Mouse (Mus musculus) heart, adult 2 months (tissue): ENCODE measurements around the gene Fndc3b. TPM values are rescaled to one million over a fixed set of nuclear protein-coding genes. Genes with fewer than 3 reads are reported as not detected.

Experiments used
- DNase-seq, 2 experiments: peaks; one replicate each; pipeline ENCODE4 v3.0.0; 2021
- H3K27ac ChIP-seq: fragments of 200-600 bp; 2 replicates; pipeline ENCODE4 v1.8.1; 2022
- H3K27me3 ChIP-seq: fragments of 200-500 bp; 2 replicates; pipeline ENCODE4 v1.6.1; 2012; ENCODE audit warnings: mild to moderate bottlenecking, low read length, inconsistent platforms, mixed read lengths; ENCODE audit not compliant: control insufficient read depth, insufficient read depth
- H3K36me3 ChIP-seq: fragments of 200-500 bp; 2 replicates; pipeline ENCODE4 v1.6.1; 2012; ENCODE audit warnings: low read length, inconsistent platforms; ENCODE audit not compliant: control insufficient read depth, insufficient read depth
- H3K4me1 ChIP-seq: fragments of 200-500 bp; 2 replicates; pipeline ENCODE4 v1.6.1; 2011; ENCODE audit warnings: low read length; ENCODE audit not compliant: control insufficient read depth, insufficient read depth
- H3K4me3 ChIP-seq: fragments of 200-600 bp; 2 replicates; pipeline ENCODE4 v1.8.1; 2022
- H3K79me2 ChIP-seq: fragments of 200-500 bp; replicated peaks from 2 replicates; pipeline ENCODE4 v1.6.1; 2012; ENCODE audit warnings: mild to moderate bottlenecking, inconsistent platforms, low read length, moderate library complexity, mixed read lengths; ENCODE audit not compliant: control insufficient read depth, insufficient read depth
- H3K9ac ChIP-seq: fragments of 200-500 bp; 2 replicates; pipeline ENCODE4 v1.6.1; 2012; ENCODE audit warnings: low read depth, mild to moderate bottlenecking, control low read depth, inconsistent platforms, low read length, mixed read lengths
- CTCF ChIP-seq: fragments of 200-600 bp; IDR thresholded peaks from 2 replicates; pipeline ENCODE4 v1.8.1; 2022; ENCODE audit warnings: antibody characterized with exemption, mild to moderate bottlenecking, moderate library complexity
- EP300 ChIP-seq: fragments of 200-500 bp; IDR thresholded peaks from 2 replicates; pipeline ENCODE4 v1.6.1; 2011; ENCODE audit warnings: low read depth, low read length, control low read depth; ENCODE audit not compliant: insufficient read depth
- POLR2A ChIP-seq: fragments of 200-500 bp; IDR thresholded peaks from 2 replicates; pipeline ENCODE4 v1.6.1; 2011; ENCODE audit warnings: mild to moderate bottlenecking, low read depth, low read length, control low read depth; ENCODE audit not compliant: insufficient read depth
- WGBS: fragments of 180-500 bp; shearing (Covaris S2); methylation state at CpG from one replicate; pipeline ENCODE4 v1.1.7; 2018; 5-methylcytosine and 5-hydroxymethylcytosine counted together
- intact Hi-C: fragments of 180-260 bp; cut with DNase I; formaldehyde crosslinking; loops from one replicate; pipeline ENCODE4 v1.15.1; 2025
- polyA plus RNA-seq: library from polyadenylated mRNA; depleted of rRNA; stranded (reverse); fragments of >200 nt; gene quantifications from 2 replicates; pipeline ENCODE4 v1.2.3, GENCODE M21; 2012
- total RNA-seq, 2 experiments: library from RNA; stranded (reverse); gene quantifications; 2 replicates each; pipeline ENCODE4 v1.2.3; 2021

The Fndc3b gene
- total and polyA plus RNA-seq, 3 experiments, result 15.3 to 57.4 (median 52.1) TPM

DNA sequence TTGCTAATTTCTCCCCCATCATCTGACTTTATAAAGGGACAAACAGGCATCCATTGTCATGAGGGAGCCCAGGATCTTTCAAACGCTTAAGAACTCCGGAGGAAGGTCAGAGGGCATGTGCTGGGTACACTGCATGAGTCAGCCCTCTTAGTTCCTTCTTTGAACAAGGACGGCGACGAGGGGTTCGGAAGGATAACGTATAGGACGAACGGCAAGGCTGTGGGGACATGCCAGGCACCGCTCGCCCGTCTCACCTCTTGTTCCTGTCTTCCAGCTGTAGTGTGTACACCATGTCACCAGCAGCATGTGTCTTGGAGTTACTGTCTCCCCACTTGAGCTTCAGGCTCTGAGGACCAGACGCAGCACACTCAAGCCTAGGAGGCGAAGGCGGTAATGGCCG is 271.4 kb downstream of the Fndc3b start:
- Histone ChIP-seq H3K27me3 (no peaks in the 10 kb centered on the region), H3K4me3 (no peak overlapping the region), H3K9ac (no peak overlapping the region), H3K79me2 (no peaks in the 10 kb centered on the region), H3K36me3 (no peaks in the 10 kb centered on the region), H3K27ac (no peak overlapping the region), H3K4me1 (no peaks in the 10 kb centered on the region)
- 68% methylated on average over 16 of the region's 16 CpGs for WGBS
- no peak for DNase-seq
- TF ChIP-seq EP300 (no peak), POLR2A (no peak), CTCF (no peak)
- intact Hi-C loops, result no loop called here

GRCm38 (mm10) chr3:27435096-27435620 is 275.9 kb downstream of the Fndc3b start:
- DNase-seq, result no peak
- TF ChIP-seq CTCF (no peak), EP300 (no peak), POLR2A (no peak)
- no peak overlapping the region for H3K9ac ChIP-seq

GRCm38 (mm10) chr3:27432981-27433380 is 278.1 kb downstream of the Fndc3b start:
- TF ChIP-seq EP300 (no peak), POLR2A (no peak), CTCF (no peak)
- 85% methylated on average over 3 of the region's 3 CpGs for WGBS
- Histone ChIP-seq H3K27me3 (no peaks in the 10 kb centered on the region), H3K36me3 (no peaks in the 10 kb centered on the region), H3K4me3 (no peak overlapping the region), H3K79me2 (no peaks in the 10 kb centered on the region), H3K4me1 (peaks cover 2% of the 10 kb centered on the region), H3K9ac (no peak overlapping the region), H3K27ac (no peak overlapping the region)
- intact Hi-C loops, result no loop called here
- no peak for DNase-seq

More at GRCm38 (mm10) chr3:27435096-27435620, 275.9 kb downstream of the Fndc3b start:
- Histone ChIP-seq H3K36me3 (no peaks in the 10 kb centered on the region), H3K4me1 (peaks cover 2% of the 10 kb centered on the region), H3K27me3 (no peaks in the 10 kb centered on the region), H3K4me3 (no peak overlapping the region), H3K79me2 (no peaks in the 10 kb centered on the region), H3K27ac (no peak overlapping the region)
- WGBS, result 85% methylated on average over 6 of the region's 6 CpGs
- intact Hi-C loops, result no loop called here

DNA sequence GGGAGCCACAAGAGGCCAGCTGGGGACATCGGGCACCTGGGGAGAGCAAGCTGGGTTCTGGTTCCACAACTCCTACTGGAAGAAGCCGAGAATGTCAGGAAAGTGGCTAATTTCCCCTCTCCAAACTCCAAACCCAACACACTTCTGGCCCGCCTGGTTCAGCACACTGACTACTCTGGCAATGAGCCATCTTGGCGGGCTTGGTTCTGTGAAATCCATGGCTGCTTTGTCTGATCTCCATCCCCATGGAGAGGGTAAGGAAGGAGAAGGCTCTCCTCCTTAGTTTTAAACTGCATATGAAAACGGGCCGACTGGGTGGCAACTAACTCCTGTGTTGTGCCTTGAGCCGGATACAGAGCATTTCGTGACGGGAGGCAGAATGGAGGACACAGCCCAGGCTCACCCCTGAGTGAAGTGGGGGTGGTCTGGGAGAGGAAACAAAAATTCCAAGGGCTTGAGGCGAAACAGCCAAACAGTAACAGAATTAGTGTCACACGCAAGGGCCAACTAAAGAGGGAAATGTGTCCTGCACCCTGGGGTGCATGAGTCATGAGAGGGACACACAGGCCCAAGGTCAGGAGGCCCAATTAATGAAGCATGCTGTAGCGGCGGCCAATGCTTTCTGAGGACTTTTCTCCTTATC is 280.4 kb downstream of the Fndc3b start:
- Histone ChIP-seq H3K27me3 (no peaks in the 10 kb centered on the region), H3K9ac (no peak overlapping the region), H3K79me2 (no peaks in the 10 kb centered on the region), H3K27ac (no peak overlapping the region), H3K4me1 (peaks cover 2% of the 10 kb centered on the region), H3K36me3 (no peaks in the 10 kb centered on the region), H3K4me3 (no peak overlapping the region)
- intact Hi-C loops, result no loop called here
- 72% methylated on average over 13 of the region's 13 CpGs for WGBS
- peak; percentile 49 to 50 for DNase-seq
- TF ChIP-seq POLR2A, result no peak
- no peak for TF ChIP-seq EP300
- TF ChIP-seq CTCF, result no peak

- no peaks in the 10 kb centered on the region for H3K27me3 ChIP-seq
- H3K27ac ChIP-seq, result no peak overlapping the region
- WGBS, result 93% methylated on average over 6 of the region's 6 CpGs
- intact Hi-C loops, result no loop called here
- DNase-seq, result no peak
- H3K9ac ChIP-seq, result no peak overlapping the region
- peaks cover 2% of the 10 kb centered on the region for H3K4me1 ChIP-seq
- no peak overlapping the region for H3K4me3 ChIP-seq
- no peaks in the 10 kb centered on the region for H3K36me3 ChIP-seq
- H3K79me2 ChIP-seq, result no peaks in the 10 kb centered on the region
- TF ChIP-seq EP300, result no peak
- no peak for TF ChIP-seq POLR2A
- no peak for TF ChIP-seq CTCF
Measured at GRCm38 (mm10) chr3:27427406-27427805, 283.7 kb downstream of the Fndc3b start.

DNA sequence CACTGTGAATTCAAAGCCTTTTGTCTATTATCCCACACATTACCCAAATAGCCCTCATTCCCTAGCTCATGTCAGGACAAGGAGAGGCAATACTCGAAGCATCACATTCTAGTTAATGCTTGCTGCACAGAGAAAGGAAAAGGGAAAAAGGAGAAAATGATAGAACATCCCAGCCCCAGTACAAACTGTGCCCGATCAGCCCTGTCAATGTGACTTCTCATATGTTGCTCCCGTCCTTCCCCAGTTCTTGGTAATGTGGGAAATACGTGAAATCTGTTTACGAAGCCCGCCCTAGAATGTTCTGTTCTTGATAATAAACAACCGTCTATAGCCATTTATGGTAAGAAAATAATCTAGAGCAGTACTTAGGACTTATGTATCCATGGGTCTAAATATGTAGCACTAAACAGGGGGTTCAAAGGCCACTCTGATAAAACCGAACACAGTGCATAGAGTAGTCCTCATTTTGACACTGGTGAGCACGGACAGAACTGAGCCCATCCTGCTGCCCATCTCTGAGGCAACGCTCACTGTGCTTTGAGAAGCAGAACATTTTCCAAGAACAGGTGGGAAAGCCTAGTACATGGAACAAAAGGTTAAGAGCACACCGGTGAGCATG is 286.9 kb downstream of the Fndc3b start:
- Histone ChIP-seq H3K36me3 (no peaks in the 10 kb centered on the region), H3K4me3 (no peak overlapping the region), H3K27ac (no peak overlapping the region), H3K27me3 (no peaks in the 10 kb centered on the region), H3K4me1 (no peaks in the 10 kb centered on the region), H3K9ac (no peak overlapping the region), H3K79me2 (no peaks in the 10 kb centered on the region)
- intact Hi-C loops, result no loop called here
- DNase-seq, result no peak
- TF ChIP-seq CTCF, result no peak
- TF ChIP-seq POLR2A, result no peak
- TF ChIP-seq EP300, result no peak
- 90% methylated on average over 11 of the region's 11 CpGs for WGBS
